Mouse (Mus musculus): ENCODE data around the gene Gm49387.

DNA sequence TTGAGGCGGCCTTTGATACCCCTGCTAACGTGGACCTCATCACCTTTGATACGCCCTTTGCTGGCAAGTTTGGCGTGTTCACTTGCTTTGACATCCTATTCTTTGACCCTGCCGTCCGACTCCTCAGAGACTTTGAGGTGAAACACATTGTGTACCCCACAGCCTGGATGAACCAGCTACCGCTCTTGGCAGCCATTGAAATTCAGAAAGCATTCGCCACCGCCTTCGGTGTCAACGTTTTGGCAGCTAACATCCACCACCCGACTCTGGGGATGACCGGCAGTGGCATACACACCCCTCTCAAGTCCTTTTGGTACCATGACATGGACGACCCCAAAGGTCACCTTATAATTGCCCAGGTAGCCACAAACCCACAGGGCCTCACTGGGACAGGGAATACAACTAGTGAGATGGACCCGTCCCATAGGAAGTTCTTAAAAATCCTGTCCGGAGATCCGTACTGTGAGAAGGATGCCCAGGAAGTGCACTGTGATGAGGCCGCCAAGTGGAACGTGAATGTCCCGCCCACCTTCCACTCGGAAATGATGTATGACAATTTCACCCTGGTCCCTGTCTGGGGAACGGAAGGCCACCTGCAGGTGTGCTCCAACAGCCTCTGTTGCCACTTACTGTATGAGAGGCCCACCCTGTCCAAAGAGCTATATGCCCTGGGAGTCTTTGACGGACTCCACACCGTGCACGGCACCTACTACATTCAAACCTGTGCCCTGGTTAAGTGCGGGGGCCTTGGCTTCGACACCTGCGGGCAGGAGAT lies 26.4 kb upstream of the Gm49387 start:
- no peak for TF ChIP-seq CTCF (IDR thresholded peaks at IDR 0.05; ENCODE audit: low read depth, low read length)
- no peak for TF ChIP-seq POLR2A (IDR thresholded peaks at IDR 0.05; ENCODE audit: borderline replicate concordance, low read depth, low read length)
